In the genomic region with DNA sequence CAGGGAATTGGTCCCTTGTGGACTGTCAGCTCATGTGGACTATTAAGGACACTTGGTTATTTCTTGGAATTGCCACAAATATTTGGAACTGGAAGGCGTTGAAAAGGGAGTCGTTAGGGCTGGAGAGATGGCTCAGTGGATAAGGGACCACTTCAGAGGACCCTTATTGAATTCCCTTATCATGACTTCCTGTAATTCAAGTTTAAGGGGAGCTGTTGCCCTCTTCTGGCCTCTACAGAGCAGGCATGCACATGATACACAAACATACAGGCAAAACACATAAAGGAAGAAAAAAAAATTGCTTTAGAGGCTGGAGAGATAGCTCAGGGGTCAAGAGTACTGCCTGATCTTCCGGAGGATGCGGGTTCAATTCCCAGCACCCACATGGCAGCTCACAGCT, we compare ENCODE assay signal across 14 mouse cellular contexts.
"Had no signal": no experiment of that assay in that cellular context is flagged by ENCODE, and none has a peak within 500 bp of the region (broad histone marks: within the 10 kb centered on the region; RNA-seq: fewer than 3 reads in every experiment).

No protein-coding gene starts in this region.

- H3K4me3 ChIP-seq: kidney, embryonic 15.5 days; limb, embryonic 15.5 days; liver, embryonic 13.5 days; midbrain, embryonic 10.5 days; midbrain, embryonic 15.5 days; neural tube, embryonic 13.5 days; stomach, embryonic 15.5 days had no signal

- H3K27me3 ChIP-seq: kidney, embryonic 15.5 days; limb, embryonic 15.5 days; liver, embryonic 13.5 days; midbrain, embryonic 15.5 days; neural tube, embryonic 13.5 days; stomach, embryonic 15.5 days had no signal

- H3K4me2 ChIP-seq: kidney, embryonic 15.5 days; limb, embryonic 15.5 days; liver, embryonic 13.5 days; midbrain, embryonic 15.5 days; neural tube, embryonic 13.5 days; stomach, embryonic 15.5 days had no signal

- DNase-seq: kidney, adult 2 months; kidney, postnatal 36 days; liver, embryonic 13.5 days; lung, adult 18-20 months; lung, postnatal 36 days; retina, postnatal 1 day; right cerebral cortex, postnatal 14 days; thymus, postnatal 4 days had no signal

- H3K9me3 ChIP-seq: kidney, embryonic 15.5 days; limb, embryonic 15.5 days; liver, embryonic 13.5 days; midbrain, embryonic 10.5 days; midbrain, embryonic 15.5 days; neural tube, embryonic 13.5 days; stomach, embryonic 15.5 days had no signal

- ATAC-seq: midbrain, embryonic 15.5 days had no signal

- H3K9ac ChIP-seq: kidney, embryonic 15.5 days; limb, embryonic 15.5 days; liver, embryonic 13.5 days; midbrain, embryonic 15.5 days; neural tube, embryonic 13.5 days; stomach, embryonic 15.5 days had no signal

- H3K4me1 ChIP-seq: kidney, embryonic 15.5 days; limb, embryonic 15.5 days; midbrain, embryonic 15.5 days; neural tube, embryonic 13.5 days; stomach, embryonic 15.5 days had no signal

- H3K27ac ChIP-seq: kidney, embryonic 15.5 days; limb, embryonic 15.5 days; liver, embryonic 13.5 days; midbrain, embryonic 10.5 days; midbrain, embryonic 15.5 days; neural tube, embryonic 13.5 days; stomach, embryonic 15.5 days had no signal
